Mouse (Mus musculus): ENCODE measurements at regions not wholly inside any gene's neighbourhood (a gene's known extent, or its start where the extent isn't known, plus 50 kb on each side); places are given as distances from the start of the nearest gene placed in this dataset. TPM values are rescaled to one million over a fixed set of nuclear protein-coding genes. Genes with fewer than 3 reads are reported as not detected.

DNA sequence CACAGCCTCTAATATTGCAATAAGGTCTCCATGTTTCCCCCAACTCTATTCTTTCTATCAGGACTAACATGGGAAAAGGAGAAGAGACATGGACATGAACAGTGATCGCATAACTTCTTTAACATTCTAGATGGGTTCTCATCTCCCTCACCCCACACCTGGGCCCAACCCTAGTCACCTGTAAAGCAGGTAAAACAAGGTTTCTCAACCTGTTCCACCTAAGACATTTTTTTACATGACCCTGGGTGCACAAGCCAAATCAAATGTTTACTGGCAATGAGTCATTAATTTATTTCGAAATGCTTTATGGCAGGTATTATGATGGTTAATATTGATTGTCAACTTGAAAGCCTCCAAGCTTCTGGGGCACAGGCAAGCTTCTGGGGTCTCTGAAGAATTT lies 640.4 kb downstream of the Sox6 start:
- Histone ChIP-seq H3K4me2 (no peak overlapping the region), H3K4me3 (replicated peaks) (no peak overlapping the region), H3K36me3 (no peaks in the 10 kb centered on the region), H3K27me3 (peaks cover 8% of the 10 kb centered on the region), H3K27ac (no peak overlapping the region), H3K9ac (no peak overlapping the region), H3K4me1 (peaks cover 3% of the 10 kb centered on the region; the same call in 1 of the 2 replicates), H3K9me3 (replicated peaks) (no peaks in the 10 kb centered on the region)
- no peak for ATAC-seq (replicated peaks; ENCODE audit: low FRiP score)
- WGBS = 93% methylated on average over 2 of the region's 2 CpGs

DNA sequence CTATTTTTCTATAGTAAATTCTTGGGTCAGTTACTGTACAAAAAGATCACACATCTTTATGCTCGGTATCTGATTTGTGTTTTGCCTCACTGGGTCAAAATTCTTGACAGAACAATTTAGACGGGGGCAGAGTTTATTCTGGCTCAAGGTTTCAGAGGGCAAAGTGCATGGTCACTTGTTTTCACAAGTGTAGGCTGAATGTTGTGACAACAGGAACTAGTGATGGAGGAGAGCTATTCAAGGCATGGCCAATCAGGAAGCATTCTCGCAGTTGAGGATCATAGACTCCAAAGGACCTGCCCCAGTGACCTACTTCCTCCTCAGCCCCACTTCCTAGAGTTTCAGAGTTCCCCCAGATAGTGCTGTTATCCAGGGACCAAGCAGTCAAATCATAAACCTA lies 639.1 kb downstream of the Sox6 start:
- H3K9ac ChIP-seq = no peak overlapping the region
- no peak overlapping the region for H3K4me3 ChIP-seq (replicated peaks)
- peaks cover 8% of the 10 kb centered on the region for H3K27me3 ChIP-seq
- WGBS = 13% methylated on average over 3 of the region's 3 CpGs
- H3K4me1 ChIP-seq = peaks cover 3% of the 10 kb centered on the region; the same call in 1 of the 2 replicates
- no peak overlapping the region for H3K27ac ChIP-seq
- H3K4me2 ChIP-seq = no peak overlapping the region
- no peaks in the 10 kb centered on the region for H3K9me3 ChIP-seq (replicated peaks)
- H3K36me3 ChIP-seq = no peaks in the 10 kb centered on the region
- no peak for ATAC-seq (replicated peaks; ENCODE audit: low FRiP score)

DNA sequence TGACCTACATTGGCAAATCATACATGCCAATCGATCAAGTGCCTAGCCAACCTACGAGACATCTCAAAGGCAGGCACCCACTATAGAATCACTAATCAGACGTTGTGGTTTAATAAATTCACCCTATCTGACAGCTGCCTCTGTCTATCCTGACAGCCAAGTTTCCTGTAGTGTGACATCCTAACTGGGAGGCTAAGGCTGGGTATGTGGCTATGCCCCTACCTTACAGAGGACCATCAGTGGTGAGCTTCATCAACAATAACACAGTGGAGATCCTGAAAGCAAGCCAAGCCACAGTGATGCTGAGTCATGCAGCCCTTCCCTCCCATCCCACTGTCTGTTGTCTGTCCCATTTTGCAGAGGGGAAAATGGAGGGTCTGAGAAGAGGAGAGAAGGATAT lies 630.7 kb downstream of the Sox6 start:
- Histone ChIP-seq H3K9me3 (replicated peaks) (no peaks in the 10 kb centered on the region), H3K4me1 (no peaks in the 10 kb centered on the region), H3K9ac (no peak overlapping the region), H3K4me3 (replicated peaks) (no peak overlapping the region), H3K4me2 (no peak overlapping the region), H3K36me3 (no peaks in the 10 kb centered on the region), H3K27me3 (peaks cover 11% of the 10 kb centered on the region; the same call in 1 of the 2 replicates), H3K27ac (no peak overlapping the region)
- 88% methylated on average over 3 of the region's 3 CpGs for WGBS
- ATAC-seq (replicated peaks; ENCODE audit: low FRiP score) = no peak

DNA sequence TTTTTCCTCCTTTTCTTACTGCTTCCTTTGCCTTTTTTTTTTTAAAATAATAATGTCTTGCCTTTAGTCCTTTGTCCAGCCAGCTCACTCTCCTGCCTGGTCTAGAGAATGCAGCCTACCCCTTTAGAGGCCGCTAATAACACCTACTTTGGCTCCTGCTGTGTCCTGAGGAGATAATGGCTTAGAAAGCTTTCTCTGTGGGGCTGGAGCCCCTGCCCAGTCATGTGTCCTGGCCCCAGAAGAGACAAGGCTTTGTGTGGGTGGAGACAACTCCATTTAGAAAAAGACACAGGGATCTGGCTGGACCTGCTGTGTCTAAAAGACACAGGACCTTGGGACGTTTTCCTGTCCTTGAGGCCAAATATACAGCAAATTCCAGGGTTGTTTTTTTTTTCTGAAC lies 629.7 kb downstream of the Sox6 start:
- no peak overlapping the region for H3K4me3 ChIP-seq (replicated peaks)
- no peak overlapping the region for H3K4me2 ChIP-seq
- no peak overlapping the region for H3K9ac ChIP-seq
- H3K27ac ChIP-seq = no peak overlapping the region
- no peaks in the 10 kb centered on the region for H3K36me3 ChIP-seq
- no peak for ATAC-seq (replicated peaks; ENCODE audit: low FRiP score)
- H3K27me3 ChIP-seq = peaks cover 11% of the 10 kb centered on the region; the same call in 1 of the 2 replicates
- H3K4me1 ChIP-seq = no peaks in the 10 kb centered on the region
- H3K9me3 ChIP-seq (replicated peaks) = no peaks in the 10 kb centered on the region
- WGBS = 37% methylated on average over 2 of the region's 2 CpGs

DNA sequence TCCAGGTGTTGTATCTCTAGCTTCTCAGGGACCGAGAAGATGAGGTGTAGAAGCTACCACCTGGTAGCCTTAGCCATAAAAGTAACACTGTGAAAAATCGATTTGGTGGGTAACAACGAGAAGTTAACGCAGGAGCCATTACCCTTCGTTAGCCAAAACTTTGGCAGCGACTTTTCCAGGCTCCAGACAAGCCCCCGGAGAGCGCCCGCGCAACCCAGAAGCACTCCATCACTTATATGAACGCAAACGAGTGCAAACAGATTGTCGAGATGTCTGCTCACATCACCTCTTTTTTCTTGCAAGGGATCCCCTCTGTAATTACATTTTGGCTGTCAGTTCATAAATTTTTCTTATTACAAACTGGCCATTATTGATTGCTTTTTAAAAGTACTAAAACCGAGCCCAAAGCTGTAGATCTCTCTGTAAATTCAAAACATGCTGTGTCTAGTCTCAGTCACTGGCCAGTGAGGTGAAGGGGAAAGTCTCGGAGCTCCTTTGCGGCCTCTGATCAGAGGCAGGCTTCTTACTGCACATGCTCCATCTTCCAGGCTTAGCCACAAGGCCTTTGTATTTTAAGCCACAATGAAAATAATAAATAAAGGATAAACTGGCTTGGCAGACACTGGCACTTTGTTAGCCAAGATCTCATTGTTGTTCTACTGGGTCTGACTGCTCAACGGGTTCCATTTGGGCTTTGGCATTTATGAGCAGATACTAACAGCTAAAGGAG lies 627.9 kb downstream of the Sox6 start:
- Histone ChIP-seq H3K36me3 (no peaks in the 10 kb centered on the region), H3K27me3 (peaks cover 11% of the 10 kb centered on the region; the same call in 1 of the 2 replicates), H3K27ac (no peak overlapping the region), H3K9me3 (replicated peaks) (no peaks in the 10 kb centered on the region), H3K4me2 (no peak overlapping the region), H3K9ac (no peak overlapping the region), H3K4me3 (replicated peaks) (no peak overlapping the region), H3K4me1 (0 out of 2 replicates have a peak, but pooled peaks cover 8% of the 10 kb centered on the region)
- WGBS = 42% methylated on average over 17 of the region's 17 CpGs
- no peak for ATAC-seq (replicated peaks; ENCODE audit: low FRiP score)

DNA sequence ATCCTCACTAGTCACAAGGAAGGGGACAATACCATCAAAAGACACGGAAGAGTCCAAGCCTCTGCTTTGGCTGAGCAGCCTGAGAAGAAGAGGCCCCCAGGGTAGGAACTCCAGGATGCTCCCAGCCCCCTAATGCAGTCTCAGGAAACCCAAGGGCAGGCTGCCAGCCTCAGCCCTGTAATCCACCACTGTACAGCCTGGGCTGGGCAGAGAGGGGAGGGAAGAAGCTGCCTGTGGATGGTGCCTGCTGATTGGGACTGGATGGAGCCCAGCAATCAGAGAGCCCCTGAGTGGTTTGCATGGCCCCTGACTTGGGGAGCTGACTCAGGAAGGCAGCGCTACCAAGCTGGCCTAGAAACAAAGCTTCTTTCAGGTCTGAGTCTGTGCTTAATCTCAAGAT lies 627.1 kb downstream of the Sox6 start:
- 0 out of 2 replicates have a peak, but pooled peaks have one; percentile 17 for ATAC-seq (replicated peaks; ENCODE audit: low FRiP score)
- H3K9ac ChIP-seq = no peak overlapping the region
- no peak overlapping the region for H3K4me3 ChIP-seq (replicated peaks)
- H3K4me1 ChIP-seq = 0 out of 2 replicates have a peak, but pooled peaks cover 8% of the 10 kb centered on the region
- no peak overlapping the region for H3K4me2 ChIP-seq
- H3K27me3 ChIP-seq = peaks cover 11% of the 10 kb centered on the region; the same call in 1 of the 2 replicates
- H3K27ac ChIP-seq = no peak overlapping the region
- 58% methylated on average over 2 of the region's 2 CpGs for WGBS
- H3K36me3 ChIP-seq = no peaks in the 10 kb centered on the region
- no peaks in the 10 kb centered on the region for H3K9me3 ChIP-seq (replicated peaks)

DNA sequence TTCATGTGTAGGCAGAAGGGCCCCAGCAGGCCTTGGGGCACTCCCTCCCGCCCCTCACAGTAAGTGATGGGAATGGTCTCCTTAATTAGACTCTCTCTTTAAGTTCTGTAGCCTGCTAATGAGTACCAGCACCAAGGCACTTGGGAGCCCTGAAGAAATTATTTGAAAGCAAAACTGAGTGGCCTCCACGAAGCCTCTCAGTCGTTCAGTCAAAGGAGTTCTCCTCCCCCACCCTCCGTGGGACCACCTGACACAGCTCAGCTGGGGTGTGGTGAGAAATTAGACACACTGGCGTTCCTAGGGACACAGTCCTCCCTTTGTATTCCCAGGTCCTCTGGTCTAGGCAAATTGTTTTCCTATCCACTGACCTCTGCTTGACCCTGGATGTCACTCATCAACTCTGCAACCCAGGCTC lies 623.4 kb downstream of the Sox6 start:
- ATAC-seq (replicated peaks; ENCODE audit: low FRiP score) = peak; percentile 73; the same call in 1 of the 2 replicates
- no peak overlapping the region for H3K4me2 ChIP-seq
- H3K9ac ChIP-seq = no peak overlapping the region
- 0 out of 2 replicates have a peak, but pooled peaks cover 5% of the 10 kb centered on the region for H3K27me3 ChIP-seq
- WGBS = 16% methylated on average over 5 of the region's 5 CpGs
- no peaks in the 10 kb centered on the region for H3K36me3 ChIP-seq
- H3K4me3 ChIP-seq (replicated peaks) = no peak overlapping the region
- H3K4me1 ChIP-seq = 0 out of 2 replicates have a peak, but pooled peaks cover 8% of the 10 kb centered on the region
- no peak overlapping the region for H3K27ac ChIP-seq
- H3K9me3 ChIP-seq (replicated peaks) = no peaks in the 10 kb centered on the region

Small RNA genes in the stretch of these regions (microRNA-seq; reads per million reads assigned to microRNA genes)
- not detected for gene Gm27684

All from kidney, embryonic 15.5 days (tissue).